Mouse (Mus musculus): ENCODE measurements around the gene Slx4ip. TPM values are rescaled to one million over a fixed set of nuclear protein-coding genes. Genes with fewer than 3 reads are reported as not detected.

Slx4ip gene
- total and polyA plus RNA-seq, 3 experiments: 0.40 to 6.6 (median 4.6) TPM

- DNase-seq: no peak
Measured at GRCm38 (mm10) chr2:136947500-136947899, 56.5 kb downstream of the Slx4ip start.

- peak; percentile 35 for DNase-seq
Measured at GRCm38 (mm10) chr2:136947937-136948336, 56.9 kb downstream of the Slx4ip start.

- DNase-seq: no peak
Measured at GRCm38 (mm10) chr2:136952238-136952637, 61.2 kb downstream of the Slx4ip start.

- no peak for DNase-seq
Measured at GRCm38 (mm10) chr2:136955726-136956571, 64.9 kb downstream of the Slx4ip start.

GRCm38 (mm10) chr2:136958697-136959096 is 67.7 kb downstream of the Slx4ip start:
- no peak for DNase-seq

- peak; percentile 15 for DNase-seq
Measured at GRCm38 (mm10) chr2:136975774-136976173, 84.8 kb downstream of the Slx4ip start.

GRCm38 (mm10) chr2:136979056-136979772 is 88.2 kb downstream of the Slx4ip start:
- no peak for DNase-seq

- DNase-seq: no peak
Measured at GRCm38 (mm10) chr2:136981062-136981879, 90.3 kb downstream of the Slx4ip start.

GRCm38 (mm10) chr2:136983959-136984358 is 92.9 kb downstream of the Slx4ip start:
- no peak for DNase-seq

GRCm38 (mm10) chr2:136985998-136986730 is 95.1 kb downstream of the Slx4ip start:
- DNase-seq: no peak

- DNase-seq: no peak
Measured at GRCm38 (mm10) chr2:136993116-136993515, 102.1 kb downstream of the Slx4ip start.

- no peak for DNase-seq
Measured at GRCm38 (mm10) chr2:136997104-136997503, 106.1 kb downstream of the Slx4ip start.

GRCm38 (mm10) chr2:137002031-137002430 is 111.0 kb downstream of the Slx4ip start:
- DNase-seq: no peak

GRCm38 (mm10) chr2:137006656-137007055 is 115.6 kb downstream of the Slx4ip start:
- no peak for DNase-seq

- no peak for DNase-seq
Measured at GRCm38 (mm10) chr2:137011980-137012379, 121.0 kb downstream of the Slx4ip start.

GRCm38 (mm10) chr2:137013151-137013550 is 122.1 kb downstream of the Slx4ip start:
- peak; percentile 10 for DNase-seq

GRCm38 (mm10) chr2:137013811-137014350 is 122.9 kb downstream of the Slx4ip start:
- DNase-seq: no peak

- no peak for DNase-seq
Measured at GRCm38 (mm10) chr2:137014423-137014822, 123.4 kb downstream of the Slx4ip start.

GRCm38 (mm10) chr2:137044122-137044521 is 153.1 kb downstream of the Slx4ip start:
- DNase-seq: no peak

GRCm38 (mm10) chr2:137049367-137049766 is 158.3 kb downstream of the Slx4ip start:
- no peak for DNase-seq

- DNase-seq: no peak
Measured at GRCm38 (mm10) chr2:137049906-137050305, 158.9 kb downstream of the Slx4ip start.

Measured in adrenal gland, adult 2 months (tissue).